Mouse (Mus musculus) limb, embryonic 12.5 days (tissue): ENCODE results near the gene Abhd4. TPM values are rescaled to one million over a fixed set of nuclear protein-coding genes. Genes with fewer than 3 reads are reported as not detected.
"Not testable (repeated sequence)": the region's sequence is repeated elsewhere in the genome, so short reads cannot be mapped to it uniquely, and the experiment has no call there.

ENCODE experiments used
- ATAC-seq: fragments of 200-750 bp; cut with Nextera tagmentation; 2 replicates; pipeline ENCODE4 v1.8.0; 2017; ENCODE audit warnings: low read depth, moderate TSS enrichment; ENCODE audit not compliant: insufficient number of reproducible peaks, insufficient read depth, low FRiP score, low TSS enrichment
- H3K27ac ChIP-seq: fragments of 300-500 bp; sonication (generic); 2 replicates; pipeline ENCODE4 v1.5.1; 2016; ENCODE audit warnings: mild to moderate bottlenecking, moderate library complexity
- H3K27me3 ChIP-seq: fragments of 300-500 bp; sonication (generic); 2 replicates; pipeline ENCODE4 v1.6.1; 2016; ENCODE audit warnings: mild to moderate bottlenecking, moderate library complexity
- H3K36me3 ChIP-seq: fragments of 300-500 bp; sonication (generic); 2 replicates; pipeline ENCODE4 v1.6.1; 2016; ENCODE audit warnings: mild to moderate bottlenecking, moderate library complexity
- H3K4me1 ChIP-seq: fragments of 300-500 bp; sonication (generic); replicated peaks from 2 replicates; pipeline ENCODE4 v1.6.1; 2016
- H3K4me2 ChIP-seq: fragments of 300-500 bp; sonication (generic); 2 replicates; pipeline ENCODE4 v1.6.1; 2016; ENCODE audit warnings: mild to moderate bottlenecking, moderate library complexity
- H3K4me3 ChIP-seq: fragments of 300-500 bp; sonication (generic); replicated peaks from 2 replicates; pipeline ENCODE4 v1.5.1; 2016; ENCODE audit warnings: mild to moderate bottlenecking
- H3K9ac ChIP-seq: fragments of 300-500 bp; sonication (generic); replicated peaks from 2 replicates; pipeline ENCODE4 v1.6.1; 2016; ENCODE audit warnings: mild to moderate bottlenecking, moderate library complexity
- H3K9me3 ChIP-seq: fragments of 300-500 bp; sonication (generic); 2 replicates; pipeline ENCODE4 v1.6.1; 2016; ENCODE audit warnings: mild to moderate bottlenecking, moderate library complexity
- WGBS: fragments of 180-500 bp; shearing (Covaris S2); methylation state at CpG from one replicate; pipeline ENCODE4 v1.1.7; 2016; 5-methylcytosine and 5-hydroxymethylcytosine counted together
- polyA plus RNA-seq: library from polyadenylated mRNA; unstranded; fragments of >200 nt; fragmentation: Nextera tagmentation; extraction: Ambion mirVana; gene quantifications from 2 replicates; pipeline ENCODE4 v1.2.1, GENCODE M21; 2016

Gene Abhd4
- polyA plus RNA-seq, 1 experiment from 2014 or later, result 37.6 TPM

DNA sequence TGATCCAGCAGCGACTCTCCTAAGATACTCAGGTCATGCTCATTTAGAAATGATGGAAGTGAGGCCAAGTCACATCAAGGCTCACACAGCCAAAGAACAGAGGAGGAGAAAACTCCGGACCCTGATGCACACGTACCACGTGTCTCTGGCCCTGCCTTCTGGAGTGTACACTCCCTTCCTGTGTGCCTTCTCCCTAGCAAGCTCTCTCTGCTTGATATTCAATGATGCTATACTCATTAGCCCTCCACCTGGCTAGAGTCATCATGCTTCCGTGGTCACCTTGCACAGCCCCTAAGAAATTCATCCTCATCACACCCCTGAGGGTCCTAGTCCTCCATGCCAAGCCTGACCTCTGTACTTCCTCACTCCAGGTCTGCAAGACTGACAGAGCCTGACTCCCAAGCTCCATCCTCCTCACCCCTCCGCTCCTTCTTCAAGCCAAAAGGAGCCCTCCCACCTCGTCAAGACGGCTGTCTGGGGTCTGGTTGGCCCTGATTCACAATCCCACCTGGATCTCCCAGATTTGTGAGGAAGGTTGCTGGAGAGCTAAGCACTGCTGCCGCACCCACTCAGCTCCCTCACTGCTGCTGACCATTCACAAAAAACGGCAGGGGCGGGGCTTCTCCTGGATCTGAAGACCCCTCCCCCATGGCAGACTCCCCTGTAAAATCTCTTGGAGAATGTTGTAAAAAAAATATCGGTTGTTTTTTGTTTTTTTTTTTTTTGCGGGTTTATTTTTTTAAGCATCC is 30.5 kb upstream of the Abhd4 start:
- ATAC-seq, result no peak
- no peaks in the 10 kb centered on the region for H3K27me3 ChIP-seq
- no peak overlapping the region for H3K4me2 ChIP-seq
- no peaks in the 10 kb centered on the region for H3K36me3 ChIP-seq
- WGBS, result 50% methylated on average over 13 of the region's 13 CpGs
- peaks cover 27% of the 10 kb centered on the region for H3K4me1 ChIP-seq
- no peaks in the 10 kb centered on the region for H3K9me3 ChIP-seq
- no peak overlapping the region for H3K27ac ChIP-seq
- H3K4me3 ChIP-seq, result no peak overlapping the region
- no peak overlapping the region for H3K9ac ChIP-seq

GRCm38 (mm10) chr14:54224064-54224417 is 29.9 kb upstream of the Abhd4 start:
- ATAC-seq, result no peak
- WGBS, result 84% methylated on average over 5 of the region's 5 CpGs
- Histone ChIP-seq H3K9ac (no peak overlapping the region), H3K27ac (no peak overlapping the region), H3K36me3 (no peaks in the 10 kb centered on the region), H3K4me2 (no peak overlapping the region), H3K4me1 (peaks cover 27% of the 10 kb centered on the region), H3K9me3 (no peaks in the 10 kb centered on the region), H3K4me3 (no peak overlapping the region), H3K27me3 (no peaks in the 10 kb centered on the region)

DNA sequence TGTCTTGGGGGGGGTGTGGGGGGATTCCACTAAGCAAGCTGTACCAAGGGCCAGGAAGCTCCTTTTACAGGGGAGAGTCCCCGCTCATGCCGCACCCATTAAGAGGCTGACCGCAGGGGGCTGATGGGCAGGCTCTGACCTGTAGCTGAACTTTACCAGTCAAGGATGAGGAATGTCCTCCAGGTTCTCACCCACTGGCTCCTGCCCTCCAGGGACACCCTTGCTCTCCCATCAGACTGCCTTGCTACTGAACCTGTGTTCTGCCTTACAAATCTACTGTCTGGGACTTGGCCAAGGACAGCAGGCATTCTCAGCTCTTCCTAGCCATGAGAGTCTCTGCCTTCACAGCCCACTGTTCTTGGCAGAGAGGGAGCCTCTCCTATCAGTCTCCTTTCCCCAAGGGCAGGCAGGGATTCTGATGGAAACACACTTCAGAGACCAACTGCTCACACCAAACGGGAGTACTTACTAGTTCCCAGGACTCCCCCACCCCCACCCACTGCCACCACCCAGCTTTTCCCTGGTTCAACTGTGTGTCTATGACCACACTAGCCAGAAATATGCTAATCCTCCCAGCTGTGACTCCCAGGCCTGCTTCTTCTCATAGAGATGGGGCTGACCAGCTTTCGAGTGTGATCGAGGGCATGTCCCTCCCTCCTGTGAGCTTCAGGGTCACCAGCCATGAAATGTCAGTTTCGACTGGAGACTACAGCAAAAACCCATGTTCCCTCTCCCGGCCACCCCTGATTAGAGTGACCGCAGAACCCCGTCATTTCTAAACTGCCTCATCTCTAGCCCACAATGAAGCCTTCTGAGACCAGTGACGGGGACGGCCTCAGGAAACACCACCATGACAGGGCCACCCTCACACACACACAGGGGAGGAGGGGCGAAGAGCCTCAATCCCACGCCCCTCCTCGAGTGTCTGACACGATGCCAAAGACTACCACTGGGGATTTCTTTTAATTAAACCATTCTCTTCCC is 29.2 kb upstream of the Abhd4 start:
- H3K4me2 ChIP-seq, result no peak overlapping the region
- 50% methylated on average over 16 of the region's 16 CpGs for WGBS
- H3K9me3 ChIP-seq, result no peaks in the 10 kb centered on the region
- no peak for ATAC-seq
- H3K27ac ChIP-seq, result no peak overlapping the region
- H3K4me3 ChIP-seq, result no peak overlapping the region
- H3K27me3 ChIP-seq, result no peaks in the 10 kb centered on the region
- no peak overlapping the region for H3K9ac ChIP-seq
- H3K4me1 ChIP-seq, result peaks cover 24% of the 10 kb centered on the region
- H3K36me3 ChIP-seq, result no peaks in the 10 kb centered on the region

DNA sequence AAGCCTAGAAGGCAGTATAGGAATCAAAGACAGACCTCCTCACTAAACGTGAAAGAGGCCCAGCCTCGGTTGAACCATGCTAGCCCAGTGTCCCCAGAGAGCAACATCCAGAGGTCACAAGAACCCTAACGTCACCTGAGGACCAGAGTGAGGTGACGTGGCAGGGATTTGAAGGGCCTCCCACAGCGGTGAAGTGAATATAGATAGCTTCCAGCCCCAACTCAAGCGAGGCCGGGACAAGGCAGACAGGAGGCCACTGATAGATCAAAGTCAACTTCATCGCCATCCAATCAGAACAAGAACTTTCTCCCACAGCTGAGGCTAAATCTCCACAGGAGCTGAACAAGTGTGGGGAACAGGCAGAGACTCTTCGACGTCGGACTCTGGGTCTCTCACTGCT is 28.3 kb upstream of the Abhd4 start:
- no peak overlapping the region for H3K4me3 ChIP-seq
- no peak for ATAC-seq
- peaks cover 23% of the 10 kb centered on the region for H3K4me1 ChIP-seq
- no peak overlapping the region for H3K4me2 ChIP-seq
- H3K9me3 ChIP-seq, result no peaks in the 10 kb centered on the region
- 77% methylated on average over 11 of the region's 11 CpGs for whole genome bisulfite sequencing
- no peak overlapping the region for H3K9ac ChIP-seq
- H3K27me3 ChIP-seq, result no peaks in the 10 kb centered on the region
- H3K27ac ChIP-seq, result no peak overlapping the region
- no peaks in the 10 kb centered on the region for H3K36me3 ChIP-seq

DNA sequence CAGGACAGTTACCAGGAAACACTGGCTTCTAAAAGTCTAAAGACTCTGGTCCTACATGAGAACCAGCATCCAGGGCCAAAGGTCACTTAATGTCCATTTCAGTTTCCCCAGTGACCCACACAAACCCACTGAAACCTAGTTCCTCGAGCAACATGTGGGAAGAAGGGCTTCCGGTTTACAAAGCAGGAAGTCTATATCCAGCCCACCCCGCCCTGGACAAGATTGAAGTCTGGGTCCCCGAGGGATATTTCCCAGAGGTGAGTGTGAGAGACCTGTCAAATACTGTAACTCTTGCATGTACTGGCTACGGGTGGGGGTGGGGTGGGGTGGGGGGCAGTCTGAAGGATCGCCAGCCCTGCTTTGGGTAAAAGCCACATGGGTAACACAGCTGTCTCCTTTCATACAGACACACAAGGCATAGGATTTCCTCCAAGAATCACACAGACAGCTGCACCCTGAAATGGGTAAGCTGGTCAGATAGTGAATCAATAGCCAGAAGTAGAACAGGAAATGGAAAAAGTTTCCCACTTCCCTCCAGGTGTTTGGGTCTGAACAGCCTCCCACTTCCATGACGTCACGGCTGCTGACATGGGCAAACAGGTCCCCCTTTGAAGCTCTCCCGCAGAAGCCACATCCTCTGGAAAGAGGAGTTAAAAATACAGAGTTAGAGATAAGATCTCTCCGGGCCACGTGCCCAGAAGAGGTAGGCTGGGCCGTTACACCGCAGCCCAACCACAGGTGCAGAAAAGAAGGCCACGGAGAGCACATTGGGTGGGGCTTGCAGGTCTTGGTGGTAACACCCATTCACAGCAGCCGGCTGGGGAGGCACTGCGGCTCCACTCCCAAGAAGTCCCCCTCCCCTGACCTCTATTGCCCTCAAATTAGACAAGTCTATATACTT is 26.8 kb upstream of the Abhd4 start:
- H3K27ac ChIP-seq, result no peak overlapping the region
- H3K27me3 ChIP-seq, result no peaks in the 10 kb centered on the region
- WGBS, result 41% methylated on average over 16 of the region's 16 CpGs
- H3K4me2 ChIP-seq, result peak overlapping the region; percentile 54; the same call in 1 of the 2 replicates
- no peak overlapping the region for H3K9ac ChIP-seq
- H3K4me3 ChIP-seq, result no peak overlapping the region
- ATAC-seq, result no peak
- peaks cover 23% of the 10 kb centered on the region for H3K4me1 ChIP-seq
- no peaks in the 10 kb centered on the region for H3K36me3 ChIP-seq
- H3K9me3 ChIP-seq, result no peaks in the 10 kb centered on the region

GRCm38 (mm10) chr14:54227911-54228451 is 26.0 kb upstream of the Abhd4 start:
- Histone ChIP-seq H3K4me3 (peak overlapping the region; percentile 31), H3K4me1 (peaks cover 26% of the 10 kb centered on the region), H3K9ac (peak overlapping the region; percentile 54; the same call in 1 of the 2 replicates), H3K4me2 (peak overlapping the region; percentile 54), H3K9me3 (no peaks in the 10 kb centered on the region), H3K27ac (no peak overlapping the region), H3K36me3 (no peaks in the 10 kb centered on the region), H3K27me3 (no peaks in the 10 kb centered on the region)
- WGBS, result 1% methylated on average over 10 of the region's 10 CpGs
- ATAC-seq, result peak; percentile 68; the same call in 1 of the 2 replicates

- H3K4me1 ChIP-seq, result peaks cover 29% of the 10 kb centered on the region
- no peaks in the 10 kb centered on the region for H3K36me3 ChIP-seq
- peak overlapping the region; percentile 54; the same call in 1 of the 2 replicates for H3K9ac ChIP-seq
- ATAC-seq, result no peak
- no peaks in the 10 kb centered on the region for H3K9me3 ChIP-seq
- no peaks in the 10 kb centered on the region for H3K27me3 ChIP-seq
- peak overlapping the region; percentile 54 for H3K4me2 ChIP-seq
- H3K4me3 ChIP-seq, result peak overlapping the region; percentile 31
- WGBS, result 9% methylated on average over 7 of the region's 7 CpGs
- no peak overlapping the region for H3K27ac ChIP-seq
These were observed 25.5 kb upstream of the Abhd4 start for GRCm38 (mm10) chr14:54228501-54228900.

DNA sequence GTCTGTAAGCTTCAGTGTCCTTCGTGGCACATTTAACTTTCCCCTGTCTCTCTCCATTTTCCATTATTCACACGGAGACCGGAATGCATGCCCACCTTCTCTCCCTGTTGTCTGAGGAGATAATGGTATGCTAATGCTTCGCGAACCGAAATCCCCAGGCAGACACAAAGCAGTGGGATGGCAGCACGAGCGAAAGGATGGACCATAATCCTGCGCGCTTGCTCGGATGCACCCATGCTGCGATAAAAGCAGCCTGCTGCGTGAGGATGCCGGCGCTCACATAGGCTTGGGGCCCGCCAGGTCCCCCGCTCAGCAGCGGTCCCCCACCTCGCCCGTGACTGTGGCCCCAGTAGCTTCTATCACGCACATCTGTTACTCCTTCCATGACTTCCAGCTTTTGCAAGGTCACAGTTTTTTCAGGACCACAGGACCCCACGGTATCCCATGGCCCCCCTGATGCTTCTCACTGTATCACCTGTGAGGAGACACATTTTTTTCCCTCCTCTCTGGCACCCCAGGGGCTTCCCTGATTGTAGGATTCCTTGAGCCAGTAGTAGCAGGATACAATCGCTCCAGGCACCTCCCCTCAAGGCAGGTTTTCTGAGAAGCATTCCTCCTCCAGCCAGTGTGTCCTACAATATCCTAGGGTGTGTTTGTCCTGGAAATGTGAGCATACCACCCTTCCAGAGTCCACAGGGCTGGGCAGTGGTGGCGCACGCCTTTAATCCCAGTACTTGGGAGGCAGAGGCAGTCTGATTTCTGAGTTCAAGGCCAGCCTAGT is 24.9 kb upstream of the Abhd4 start:
- no peak for ATAC-seq
- Histone ChIP-seq H3K36me3 (no peaks in the 10 kb centered on the region), H3K9ac (peak overlapping the region; percentile 54), H3K27me3 (no peaks in the 10 kb centered on the region), H3K4me3 (peak overlapping the region; percentile 31), H3K4me2 (peak overlapping the region; percentile 54), H3K27ac (no peak overlapping the region), H3K4me1 (peaks cover 33% of the 10 kb centered on the region), H3K9me3 (no peaks in the 10 kb centered on the region)
- 8% methylated on average over 25 of the region's 25 CpGs for WGBS

DNA sequence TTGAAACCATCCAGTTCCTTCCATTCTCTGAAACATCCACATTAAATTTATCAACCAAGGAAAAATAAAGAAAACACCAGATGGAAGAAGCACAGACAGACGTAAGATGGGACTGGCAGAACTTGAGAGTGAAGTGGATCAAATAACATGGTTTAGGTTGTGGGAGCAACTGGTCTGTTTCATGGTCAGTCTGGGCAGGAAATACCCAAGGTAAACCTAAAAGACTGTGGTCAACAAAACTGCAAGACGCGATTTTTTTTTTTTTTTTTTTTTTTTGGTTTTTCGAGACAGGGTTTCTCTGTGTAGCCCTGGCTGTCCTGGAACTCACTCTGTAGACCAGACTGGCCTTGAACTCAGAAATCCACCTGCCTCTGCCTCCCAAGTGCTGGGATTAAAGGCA is 24.1 kb upstream of the Abhd4 start:
- not testable (repeated sequence) for H3K9ac ChIP-seq, H3K27ac ChIP-seq, H3K9me3 ChIP-seq, H3K36me3 ChIP-seq, H3K4me3 ChIP-seq, ATAC-seq, H3K27me3 ChIP-seq, H3K4me2 ChIP-seq
- H3K4me1 ChIP-seq, result peaks cover 33% of the 10 kb centered on the region
- WGBS, result 77% methylated on average over 3 of the region's 4 CpGs

- no peak overlapping the region for H3K4me3 ChIP-seq
- H3K27me3 ChIP-seq, result no peaks in the 10 kb centered on the region
- H3K4me1 ChIP-seq, result peaks cover 31% of the 10 kb centered on the region
- WGBS, result 88% methylated on average over 14 of the region's 14 CpGs
- ATAC-seq, result no peak
- no peak overlapping the region for H3K27ac ChIP-seq
- H3K36me3 ChIP-seq, result peaks cover 12% of the 10 kb centered on the region
- no peak overlapping the region for H3K4me2 ChIP-seq
- H3K9me3 ChIP-seq, result no peaks in the 10 kb centered on the region
- no peak overlapping the region for H3K9ac ChIP-seq
These were observed 23.3 kb upstream of the Abhd4 start for GRCm38 (mm10) chr14:54230638-54231150.
